26 mouse cellular contexts compared by ENCODE assay signal in the genomic region with DNA sequence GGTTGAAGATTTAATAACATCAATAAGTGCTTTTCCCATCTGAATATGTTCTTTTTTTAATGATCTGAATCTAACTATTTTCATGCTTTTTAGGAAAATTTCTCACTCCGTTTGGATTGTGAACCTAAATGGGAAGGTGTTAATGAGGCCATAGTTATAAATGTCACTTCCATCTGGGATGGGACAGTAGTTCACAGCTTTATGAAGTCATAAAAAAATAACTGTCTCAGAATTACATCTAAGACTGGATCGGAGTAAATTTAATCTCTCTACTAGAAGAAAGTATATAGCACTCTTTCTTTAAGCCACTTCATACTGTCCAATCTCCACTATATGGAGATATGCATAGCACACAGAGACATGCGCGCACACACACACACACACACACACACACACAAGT.
"Had no signal": no experiment of that assay in that cellular context is flagged by ENCODE, and none has a peak within 500 bp of the region (broad histone marks: within the 10 kb centered on the region; RNA-seq: fewer than 3 reads in every experiment).

No protein-coding gene starts in this region.

- DNase-seq: gastrocnemius, postnatal 14 days; gastrocnemius, postnatal 36 days; heart, adult 11 months; heart, adult 2 months; heart, postnatal 14 days; heart, postnatal 36 days; kidney, adult 11 months; kidney, adult 8-10 months; kidney, postnatal 10 days; kidney, postnatal 25 days; kidney, postnatal 4 days; liver; liver, embryonic 13.5 days had no signal

- H3K27me3 ChIP-seq: heart, embryonic 13.5 days; heart, embryonic 15.5 days; hindbrain, embryonic 13.5 days; hindbrain, embryonic 15.5 days; limb, embryonic 12.5 days; liver, embryonic 13.5 days; liver, embryonic 15.5 days had no signal

- ATAC-seq: hindbrain, postnatal 0 days; intestine, embryonic 16.5 days had no signal

- H3K4me3 ChIP-seq: heart, adult 2 months; heart, embryonic 13.5 days; heart, embryonic 15.5 days; hindbrain, embryonic 13.5 days; hindbrain, embryonic 15.5 days; layer of hippocampus, adult 2 months; left cerebral cortex, adult 2 months; limb, embryonic 10.5 days; limb, embryonic 12.5 days; liver, embryonic 13.5 days; liver, embryonic 15.5 days had no signal

- H3K9ac ChIP-seq: heart, embryonic 13.5 days; heart, embryonic 15.5 days; hindbrain, embryonic 13.5 days; hindbrain, embryonic 15.5 days; limb, embryonic 12.5 days; liver, embryonic 13.5 days; liver, embryonic 15.5 days had no signal

- H3K4me2 ChIP-seq: heart, embryonic 11.5 days; heart, embryonic 13.5 days; heart, embryonic 15.5 days; hindbrain, embryonic 13.5 days; hindbrain, embryonic 15.5 days; limb, embryonic 12.5 days; liver, embryonic 11.5 days; liver, embryonic 13.5 days; liver, embryonic 15.5 days had no signal

- H3K9me3 ChIP-seq: heart, embryonic 13.5 days; heart, embryonic 15.5 days; hindbrain, embryonic 13.5 days; hindbrain, embryonic 15.5 days; limb, embryonic 10.5 days; limb, embryonic 12.5 days; liver, embryonic 13.5 days; liver, embryonic 15.5 days had no signal

- H3K36me3 ChIP-seq: heart, embryonic 13.5 days; heart, embryonic 15.5 days; hindbrain, embryonic 13.5 days; hindbrain, embryonic 15.5 days; limb, embryonic 10.5 days; limb, embryonic 12.5 days; liver, embryonic 13.5 days; liver, embryonic 15.5 days had no signal

- H3K4me1 ChIP-seq: heart, embryonic 13.5 days; heart, embryonic 15.5 days; hindbrain, embryonic 13.5 days; hindbrain, embryonic 15.5 days; limb, embryonic 10.5 days; limb, embryonic 12.5 days; liver, embryonic 13.5 days; liver, embryonic 15.5 days had no signal

- H3K27ac ChIP-seq: heart, adult 2 months; heart, embryonic 13.5 days; heart, embryonic 15.5 days; hindbrain, embryonic 13.5 days; hindbrain, embryonic 15.5 days; hindbrain, postnatal 0 days; layer of hippocampus, adult 2 months; left cerebral cortex, adult 2 months; limb, embryonic 10.5 days; limb, embryonic 12.5 days; liver, embryonic 13.5 days; liver, embryonic 15.5 days had no signal
